Mouse (Mus musculus) embryo, embryonic 11 days (tissue): ENCODE data around the gene Gmeb2.

Experiments
- DNase-seq: peaks from one replicate; pipeline ENCODE4 v3.0.0-alpha.2; 2015

Gmeb2 gene

GRCm38 (mm10) chr2:181220361-181220760 is 67.5 kb downstream of the Gmeb2 start:
- no peak for DNase-seq

GRCm38 (mm10) chr2:181219538-181220216 is 68.2 kb downstream of the Gmeb2 start, which contains the start of gene Fndc11:
Fndc11 (plus strand) TSS chr2:181220013.
- DNase-seq, result peak; percentile 90

- DNase-seq, result no peak
Observed at GRCm38 (mm10) chr2:181218881-181219485, 68.9 kb downstream of the Gmeb2 start.

- DNase-seq, result no peak
Observed at GRCm38 (mm10) chr2:181216037-181216436, 71.8 kb downstream of the Gmeb2 start.

GRCm38 (mm10) chr2:181213021-181213445 is 74.8 kb downstream of the Gmeb2 start, which contains the start of gene Srms:
Srms (minus strand) TSS chr2:181213185.
- DNase-seq, result peak; percentile 54

- peak; percentile 37 for DNase-seq
Observed at GRCm38 (mm10) chr2:181212389-181213020, 75.3 kb downstream of the Gmeb2 start.

GRCm38 (mm10) chr2:181206118-181206517 is 81.7 kb downstream of the Gmeb2 start:
- no peak for DNase-seq

GRCm38 (mm10) chr2:181205678-181206077 is 82.2 kb downstream of the Gmeb2 start:
- DNase-seq, result no peak

- no peak for DNase-seq
Observed at GRCm38 (mm10) chr2:181202886-181203285, 84.9 kb downstream of the Gmeb2 start.

GRCm38 (mm10) chr2:181202422-181202821 is 85.4 kb downstream of the Gmeb2 start, which contains the start of gene Ptk6:
Ptk6 (minus strand) TSS chr2:181202789.
- no peak for DNase-seq

- DNase-seq, result no peak
Observed at GRCm38 (mm10) chr2:181201606-181202005, 86.2 kb downstream of the Gmeb2 start.
